Mouse (Mus musculus): ENCODE data around the gene Gzmf. TPM values are rescaled to one million over a fixed set of nuclear protein-coding genes. Genes with fewer than 3 reads are reported as not detected.
"Not testable (repeated sequence)": the region's sequence is repeated elsewhere in the genome, so short reads cannot be mapped to it uniquely, and the experiment has no call there.

Gzmf gene
- polyA plus RNA-seq (2014; fragmentation: Nextera tagmentation; extraction: Ambion mirVana): not detected in 2 replicates

DNA sequence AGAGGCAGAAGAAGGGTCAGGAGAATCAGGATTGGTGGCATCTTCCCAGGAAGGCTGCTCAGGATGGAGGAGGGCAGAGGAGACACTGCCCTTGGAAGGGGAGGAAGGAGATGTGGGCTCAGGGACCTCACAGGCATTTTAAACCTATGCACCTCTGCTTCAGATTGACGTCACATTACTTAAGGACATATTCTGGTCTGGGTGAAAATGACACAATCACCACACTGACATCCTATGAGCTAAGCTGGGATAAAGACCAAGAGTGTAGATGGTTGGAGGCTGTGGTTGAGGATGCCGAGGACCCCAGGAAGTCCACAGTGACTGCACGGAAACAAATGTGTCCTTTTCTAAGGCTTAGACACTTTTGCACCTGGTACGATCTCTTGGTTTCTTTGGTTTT lies at the start of gene Gzmf:
TSS of gene Gzmf (minus strand) at position 101 of the 400 bp plus-strand sequence.
- H3K27me3 ChIP-seq (ENCODE audit: control insufficient read depth, insufficient read depth, low read length): no peaks in the 10 kb centered on the region
- H3K9me3 ChIP-seq (ENCODE audit: control insufficient read depth, low read depth, low read length): no peaks in the 10 kb centered on the region
- no peak within 1 kb of the TSS for H3K4me3 ChIP-seq (ENCODE audit: low read depth, low read length)
- whole genome bisulfite sequencing: 94% methylated on average over 4 of the region's 4 CpGs
- no peak within 1 kb of the TSS for H3K27ac ChIP-seq (ENCODE audit: low read length)
- ATAC-seq (ENCODE audit: insufficient number of reproducible peaks, insufficient read depth, low FRiP score, low read depth): no peak
- H3K36me3 ChIP-seq (ENCODE audit: control insufficient read depth, insufficient read depth, low read length): no peaks in the 10 kb centered on the region
- no peak within 1 kb of the TSS for H3K9ac ChIP-seq (replicated peaks; ENCODE audit: low read depth, low read length)
- H3K4me2 ChIP-seq (replicated peaks; ENCODE audit: low read depth, low read length): no peak within 1 kb of the TSS
- H3K4me1 ChIP-seq (ENCODE audit: control insufficient read depth, insufficient read depth, low read length): no peaks in the 10 kb centered on the region

DNA sequence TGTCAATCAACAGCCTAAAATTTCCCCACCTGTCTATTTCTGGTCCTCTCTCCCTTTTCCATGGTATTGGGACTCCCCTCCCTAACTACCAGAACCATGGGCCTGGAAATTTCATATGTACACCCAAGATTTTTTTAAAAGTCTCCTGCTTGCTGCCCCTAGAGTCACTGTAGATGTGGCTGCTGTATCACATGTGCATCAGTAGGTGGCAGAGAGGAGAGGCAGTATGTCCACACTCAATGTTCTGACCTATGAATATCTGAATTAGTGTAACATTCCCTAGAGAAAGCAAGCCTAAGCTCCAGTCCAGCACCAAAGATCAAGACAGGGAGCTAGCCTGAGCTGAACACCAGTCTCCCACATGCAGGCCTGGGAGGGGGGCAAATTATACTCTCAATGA lies 29.2 kb upstream of the Gzmf start:
- Histone ChIP-seq H3K4me1 (ENCODE audit: control insufficient read depth, insufficient read depth, low read length) (no peaks in the 10 kb centered on the region), H3K36me3 (ENCODE audit: control insufficient read depth, insufficient read depth, low read length) (no peaks in the 10 kb centered on the region), H3K27ac (ENCODE audit: low read length) (no peak overlapping the region), H3K9ac (replicated peaks; ENCODE audit: low read depth, low read length) (no peak overlapping the region), H3K4me3 (ENCODE audit: low read depth, low read length) (no peak overlapping the region), H3K9me3 (ENCODE audit: control insufficient read depth, low read depth, low read length) (no peaks in the 10 kb centered on the region), H3K4me2 (replicated peaks; ENCODE audit: low read depth, low read length) (no peak overlapping the region), H3K27me3 (ENCODE audit: control insufficient read depth, insufficient read depth, low read length) (no peaks in the 10 kb centered on the region)
- ATAC-seq (ENCODE audit: insufficient number of reproducible peaks, insufficient read depth, low FRiP score, low read depth): no peak

- Histone ChIP-seq H3K9ac (replicated peaks; ENCODE audit: low read depth, low read length) (no peak within 1 kb of the TSS), H3K4me1 (ENCODE audit: control insufficient read depth, insufficient read depth, low read length) (no peaks in the 10 kb centered on the region), H3K27ac (ENCODE audit: low read length) (no peak within 1 kb of the TSS), H3K4me3 (ENCODE audit: low read depth, low read length) (no peak within 1 kb of the TSS), H3K9me3 (ENCODE audit: control insufficient read depth, low read depth, low read length) (no peaks in the 10 kb centered on the region), H3K36me3 (ENCODE audit: control insufficient read depth, insufficient read depth, low read length) (no peaks in the 10 kb centered on the region), H3K4me2 (replicated peaks; ENCODE audit: low read depth, low read length) (no peak within 1 kb of the TSS), H3K27me3 (ENCODE audit: control insufficient read depth, insufficient read depth, low read length) (no peaks in the 10 kb centered on the region)
- no peak for ATAC-seq (ENCODE audit: insufficient number of reproducible peaks, insufficient read depth, low FRiP score, low read depth)
- 70% methylated on average over 2 of the region's 2 CpGs for WGBS
Observed at GRCm38 (mm10) chr14:56234556-56234955, 23.3 kb upstream of the Gzmf start, which contains the start of gene Gzmc. Gzmc (minus strand) TSS chr14:56234656.

- no peak overlapping the region for H3K4me2 ChIP-seq (replicated peaks; ENCODE audit: low read depth, low read length)
- no peak overlapping the region for H3K27ac ChIP-seq (ENCODE audit: low read length)
- H3K4me1 ChIP-seq (ENCODE audit: control insufficient read depth, insufficient read depth, low read length): no peaks in the 10 kb centered on the region
- ATAC-seq (ENCODE audit: insufficient number of reproducible peaks, insufficient read depth, low FRiP score, low read depth): no peak
- no peaks in the 10 kb centered on the region for H3K36me3 ChIP-seq (ENCODE audit: control insufficient read depth, insufficient read depth, low read length)
- no peak overlapping the region for H3K4me3 ChIP-seq (ENCODE audit: low read depth, low read length)
- WGBS: 78% methylated on average over 1 of the region's 1 CpGs
- H3K9me3 ChIP-seq (ENCODE audit: control insufficient read depth, low read depth, low read length): no peaks in the 10 kb centered on the region
- no peak overlapping the region for H3K9ac ChIP-seq (replicated peaks; ENCODE audit: low read depth, low read length)
- no peaks in the 10 kb centered on the region for H3K27me3 ChIP-seq (ENCODE audit: control insufficient read depth, insufficient read depth, low read length)
Observed at GRCm38 (mm10) chr14:56205613-56206012, 5.6 kb downstream of the Gzmf start.

- H3K9me3 ChIP-seq (ENCODE audit: control insufficient read depth, low read depth, low read length); H3K27me3 ChIP-seq (ENCODE audit: control insufficient read depth, insufficient read depth, low read length); ATAC-seq (ENCODE audit: insufficient number of reproducible peaks, insufficient read depth, low FRiP score, low read depth); H3K9ac ChIP-seq (replicated peaks; ENCODE audit: low read depth, low read length); H3K36me3 ChIP-seq (ENCODE audit: control insufficient read depth, insufficient read depth, low read length); H3K4me3 ChIP-seq (ENCODE audit: low read depth, low read length); H3K4me2 ChIP-seq (replicated peaks; ENCODE audit: low read depth, low read length); H3K27ac ChIP-seq (ENCODE audit: low read length); H3K4me1 ChIP-seq (ENCODE audit: control insufficient read depth, insufficient read depth, low read length): not testable (repeated sequence)
- WGBS: 34% methylated on average over 5 of the region's 5 CpGs
Observed at GRCm38 (mm10) chr14:56205021-56205420, 6.2 kb downstream of the Gzmf start.

DNA sequence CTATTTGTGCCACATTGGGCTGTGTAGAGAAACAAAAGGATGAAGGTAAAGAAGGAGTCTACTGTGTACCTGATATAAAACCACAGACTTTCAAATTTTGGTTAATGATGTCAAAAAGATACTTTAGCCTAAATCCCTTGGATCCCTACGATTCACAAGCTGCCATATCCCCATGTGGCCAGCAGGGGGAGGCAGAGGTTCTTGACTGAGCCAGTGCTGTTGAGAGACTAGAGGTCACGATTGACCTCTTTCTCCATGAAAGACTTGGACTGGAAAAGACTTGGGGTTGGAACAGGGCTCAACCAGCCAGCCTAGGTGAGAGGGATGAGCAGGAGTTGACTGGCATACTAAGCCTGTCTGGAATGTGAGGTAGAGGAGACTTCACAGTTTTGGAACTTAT lies 7.2 kb downstream of the Gzmf start:
- H3K4me3 ChIP-seq (ENCODE audit: low read depth, low read length): no peak overlapping the region
- no peaks in the 10 kb centered on the region for H3K36me3 ChIP-seq (ENCODE audit: control insufficient read depth, insufficient read depth, low read length)
- no peak overlapping the region for H3K4me2 ChIP-seq (replicated peaks; ENCODE audit: low read depth, low read length)
- H3K4me1 ChIP-seq (ENCODE audit: control insufficient read depth, insufficient read depth, low read length): no peaks in the 10 kb centered on the region
- H3K9ac ChIP-seq (replicated peaks; ENCODE audit: low read depth, low read length): no peak overlapping the region
- no peaks in the 10 kb centered on the region for H3K27me3 ChIP-seq (ENCODE audit: control insufficient read depth, insufficient read depth, low read length)
- no peak for ATAC-seq (ENCODE audit: insufficient number of reproducible peaks, insufficient read depth, low FRiP score, low read depth)
- no peak overlapping the region for H3K27ac ChIP-seq (ENCODE audit: low read length)
- no peaks in the 10 kb centered on the region for H3K9me3 ChIP-seq (ENCODE audit: control insufficient read depth, low read depth, low read length)
- WGBS: 13% methylated on average over 2 of the region's 2 CpGs

GRCm38 (mm10) chr14:56186946-56187345 lies 24.3 kb downstream of the Gzmf start:
- H3K4me2 ChIP-seq (replicated peaks; ENCODE audit: low read depth, low read length): no peak overlapping the region
- H3K36me3 ChIP-seq (ENCODE audit: control insufficient read depth, insufficient read depth, low read length): no peaks in the 10 kb centered on the region
- no peaks in the 10 kb centered on the region for H3K4me1 ChIP-seq (ENCODE audit: control insufficient read depth, insufficient read depth, low read length)
- no peak overlapping the region for H3K27ac ChIP-seq (ENCODE audit: low read length)
- ATAC-seq (ENCODE audit: insufficient number of reproducible peaks, insufficient read depth, low FRiP score, low read depth): no peak
- no peaks in the 10 kb centered on the region for H3K27me3 ChIP-seq (ENCODE audit: control insufficient read depth, insufficient read depth, low read length)
- H3K9ac ChIP-seq (replicated peaks; ENCODE audit: low read depth, low read length): no peak overlapping the region
- no peaks in the 10 kb centered on the region for H3K9me3 ChIP-seq (ENCODE audit: control insufficient read depth, low read depth, low read length)
- 59% methylated on average over 6 of the region's 6 CpGs for WGBS
- no peak overlapping the region for H3K4me3 ChIP-seq (ENCODE audit: low read depth, low read length)

GRCm38 (mm10) chr14:56186521-56186920 lies 24.7 kb downstream of the Gzmf start:
- no peaks in the 10 kb centered on the region for H3K4me1 ChIP-seq (ENCODE audit: control insufficient read depth, insufficient read depth, low read length)
- 68% methylated on average over 5 of the region's 5 CpGs for WGBS
- no peaks in the 10 kb centered on the region for H3K9me3 ChIP-seq (ENCODE audit: control insufficient read depth, low read depth, low read length)
- H3K9ac ChIP-seq (replicated peaks; ENCODE audit: low read depth, low read length): no peak overlapping the region
- no peaks in the 10 kb centered on the region for H3K36me3 ChIP-seq (ENCODE audit: control insufficient read depth, insufficient read depth, low read length)
- H3K27ac ChIP-seq (ENCODE audit: low read length): no peak overlapping the region
- no peak overlapping the region for H3K4me2 ChIP-seq (replicated peaks; ENCODE audit: low read depth, low read length)
- no peak overlapping the region for H3K4me3 ChIP-seq (ENCODE audit: low read depth, low read length)
- H3K27me3 ChIP-seq (ENCODE audit: control insufficient read depth, insufficient read depth, low read length): no peaks in the 10 kb centered on the region
- ATAC-seq (ENCODE audit: insufficient number of reproducible peaks, insufficient read depth, low FRiP score, low read depth): no peak

GRCm38 (mm10) chr14:56177651-56178050 lies 33.6 kb downstream of the Gzmf start:
- H3K9me3 ChIP-seq (ENCODE audit: control insufficient read depth, low read depth, low read length); H3K36me3 ChIP-seq (ENCODE audit: control insufficient read depth, insufficient read depth, low read length); ATAC-seq (ENCODE audit: insufficient number of reproducible peaks, insufficient read depth, low FRiP score, low read depth); H3K27me3 ChIP-seq (ENCODE audit: control insufficient read depth, insufficient read depth, low read length); H3K27ac ChIP-seq (ENCODE audit: low read length); H3K4me3 ChIP-seq (ENCODE audit: low read depth, low read length); H3K4me2 ChIP-seq (replicated peaks; ENCODE audit: low read depth, low read length); H3K9ac ChIP-seq (replicated peaks; ENCODE audit: low read depth, low read length); H3K4me1 ChIP-seq (ENCODE audit: control insufficient read depth, insufficient read depth, low read length): not testable (repeated sequence)
- 21% methylated on average over 8 of the region's 8 CpGs for WGBS
